Mouse (Mus musculus) intestine, embryonic 14.5 days (tissue): ENCODE results near the gene Tomm22. TPM values are rescaled to one million over a fixed set of nuclear protein-coding genes. Genes with fewer than 3 reads are reported as not detected.

Experiments used
- ATAC-seq: fragments of 200-750 bp; cut with Nextera tagmentation; replicated peaks from 2 replicates; pipeline ENCODE4 v1.8.0; 2017; ENCODE audit warnings: low read depth, moderate number of reproducible peaks, moderate TSS enrichment, moderate library complexity; ENCODE audit not compliant: low FRiP score, low TSS enrichment
- DNase-seq: peaks from one replicate; pipeline ENCODE4 v3.0.0-alpha.2; 2018; ENCODE audit warnings: low spot score
- H3K27ac ChIP-seq: fragments of 300-500 bp; sonication (generic); 2 replicates; pipeline ENCODE4 v1.5.1; 2014; ENCODE audit warnings: low read depth, mild to moderate bottlenecking, control low read depth
- H3K27me3 ChIP-seq: fragments of 300-500 bp; sonication (generic); replicated peaks from 2 replicates; pipeline ENCODE4 v1.6.1; 2014; ENCODE audit warnings: low read length, control low read depth; ENCODE audit not compliant: control insufficient read depth, insufficient read depth
- H3K36me3 ChIP-seq: fragments of 300-500 bp; sonication (generic); 2 replicates; pipeline ENCODE4 v1.6.1; 2014; ENCODE audit warnings: low read length, control low read depth; ENCODE audit not compliant: control insufficient read depth, insufficient read depth
- H3K4me1 ChIP-seq: fragments of 300-500 bp; sonication (generic); replicated peaks from 2 replicates; pipeline ENCODE4 v1.6.1; 2014; ENCODE audit warnings: low read length, control low read depth, mixed read lengths; ENCODE audit not compliant: control insufficient read depth, insufficient read depth
- H3K4me2 ChIP-seq: fragments of 300-500 bp; sonication (generic); 2 replicates; pipeline ENCODE4 v1.6.1; 2014; ENCODE audit warnings: low read length
- H3K4me3 ChIP-seq: fragments of 300-500 bp; sonication (generic); 2 replicates; pipeline ENCODE4 v1.5.1; 2014; ENCODE audit warnings: low read depth, low read length, control low read depth, mixed read lengths
- H3K9ac ChIP-seq: fragments of 300-500 bp; sonication (generic); 2 replicates; pipeline ENCODE4 v1.6.1; 2014; ENCODE audit warnings: mild to moderate bottlenecking, low read length
- H3K9me3 ChIP-seq: fragments of 300-500 bp; sonication (generic); 2 replicates; pipeline ENCODE4 v1.6.1; 2016; ENCODE audit warnings: low read length, control low read depth; ENCODE audit not compliant: control insufficient read depth
- WGBS: fragments of 180-500 bp; shearing (Covaris S2); extraction: QIAGEN DNeasy Blood & Tissue Kit; methylation state at CpG from one replicate; pipeline ENCODE4 v1.1.7; 2014; 5-methylcytosine and 5-hydroxymethylcytosine counted together
- polyA plus RNA-seq: library from polyadenylated mRNA; unstranded; fragments of >200 nt; fragmentation: Nextera tagmentation; extraction: Ambion mirVana; gene quantifications from 2 replicates; pipeline ENCODE4 v1.2.1, GENCODE M21; 2014

Gene Tomm22
- polyA plus RNA-seq, 1 experiment from 2014 or later: 244 TPM

DNA sequence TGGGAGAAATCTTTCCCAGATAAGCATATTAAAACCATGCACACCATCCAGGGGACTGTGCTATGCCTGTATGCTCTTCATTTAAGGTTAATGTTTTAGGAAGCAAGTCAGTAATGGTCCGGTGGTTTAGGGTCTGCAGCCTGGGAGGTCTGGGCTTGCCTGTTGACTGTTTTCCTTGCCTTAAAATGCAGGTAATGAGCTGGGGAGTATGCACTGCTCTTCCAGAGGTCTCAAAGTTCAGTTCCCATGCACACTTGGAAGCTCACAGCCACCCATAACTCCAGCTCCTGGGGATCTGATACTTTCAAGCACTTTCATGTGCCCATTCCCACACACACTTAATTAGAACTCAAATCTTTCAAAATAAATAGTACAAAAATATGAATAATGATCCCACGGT, 25.8 kb downstream of the Tomm22 start:
- Histone ChIP-seq H3K9me3 (no peaks in the 10 kb centered on the region), H3K27me3 (no peaks in the 10 kb centered on the region), H3K9ac (no peak overlapping the region), H3K27ac (no peak overlapping the region), H3K36me3 (peaks cover 26% of the 10 kb centered on the region), H3K4me2 (no peak overlapping the region), H3K4me1 (peaks cover 17% of the 10 kb centered on the region), H3K4me3 (no peak overlapping the region)
- WGBS: 96% methylated on average over 2 of the region's 2 CpGs
- DNase-seq: no peak
- no peak for ATAC-seq

DNA sequence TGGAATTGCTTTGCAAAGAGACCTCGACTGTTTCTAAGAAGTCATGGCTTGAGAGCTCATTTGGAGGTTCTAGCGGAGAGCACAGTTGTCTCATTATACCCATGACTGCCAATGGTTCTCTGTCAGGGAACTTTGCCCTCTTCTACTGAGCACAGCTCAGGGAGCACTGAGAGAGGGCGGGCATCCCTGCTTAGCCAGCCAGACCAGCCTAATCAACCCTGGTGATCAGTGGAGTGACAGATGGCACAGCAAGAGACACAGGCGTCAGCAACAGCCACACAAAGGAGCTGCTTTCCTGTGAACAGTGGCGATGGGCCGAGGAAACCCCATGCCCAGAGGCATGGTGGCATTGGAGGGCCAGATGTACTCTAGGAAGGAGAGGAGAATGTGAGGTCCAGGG, 26.4 kb downstream of the Tomm22 start:
- Histone ChIP-seq H3K4me2 (no peak overlapping the region), H3K4me3 (no peak overlapping the region), H3K9ac (no peak overlapping the region), H3K27ac (no peak overlapping the region), H3K9me3 (no peaks in the 10 kb centered on the region), H3K36me3 (peaks cover 26% of the 10 kb centered on the region), H3K27me3 (no peaks in the 10 kb centered on the region), H3K4me1 (peaks cover 12% of the 10 kb centered on the region)
- DNase-seq (no peak), ATAC-seq (no peak)
- 86% methylated on average over 6 of the region's 6 CpGs for WGBS

DNA sequence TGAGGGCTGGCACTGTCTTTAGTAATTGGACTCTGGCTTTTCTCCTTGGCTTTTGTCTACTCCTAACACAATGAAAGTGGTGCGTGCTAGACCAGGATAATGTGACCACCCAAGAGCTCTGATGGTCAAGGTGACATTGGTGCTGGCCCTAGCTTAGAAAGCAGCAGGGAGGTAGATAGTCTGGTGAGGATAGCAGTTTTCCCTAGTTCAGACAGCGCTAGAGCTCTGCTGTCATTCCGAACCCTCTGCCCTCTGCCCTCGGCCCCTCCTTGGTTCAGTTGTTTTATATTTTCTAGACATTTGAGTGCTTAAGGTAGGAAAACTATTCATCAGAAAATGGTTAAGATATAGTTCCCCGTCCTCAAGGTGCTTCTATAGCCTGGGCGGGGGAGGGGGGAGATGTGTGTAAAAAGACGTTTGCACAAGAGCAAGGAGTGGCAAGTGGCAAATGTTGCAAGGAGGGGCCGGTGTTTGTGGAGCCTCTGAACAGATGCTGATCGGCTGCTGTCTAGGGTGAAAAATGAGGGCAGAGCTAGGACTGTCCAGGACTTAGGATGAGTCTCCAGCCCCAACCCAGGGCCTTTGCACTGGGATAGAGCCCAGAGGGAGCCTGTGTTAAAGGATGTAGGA, 27.0 kb downstream of the Tomm22 start:
- H3K27ac ChIP-seq: no peak overlapping the region
- H3K36me3 ChIP-seq: peaks cover 26% of the 10 kb centered on the region
- H3K4me1 ChIP-seq: peaks cover 5% of the 10 kb centered on the region
- no peak overlapping the region for H3K4me2 ChIP-seq
- no peaks in the 10 kb centered on the region for H3K27me3 ChIP-seq
- no peak for ATAC-seq
- no peaks in the 10 kb centered on the region for H3K9me3 ChIP-seq
- H3K9ac ChIP-seq: no peak overlapping the region
- H3K4me3 ChIP-seq: no peak overlapping the region
- WGBS: 73% methylated on average over 9 of the region's 9 CpGs
- DNase-seq: no peak

DNA sequence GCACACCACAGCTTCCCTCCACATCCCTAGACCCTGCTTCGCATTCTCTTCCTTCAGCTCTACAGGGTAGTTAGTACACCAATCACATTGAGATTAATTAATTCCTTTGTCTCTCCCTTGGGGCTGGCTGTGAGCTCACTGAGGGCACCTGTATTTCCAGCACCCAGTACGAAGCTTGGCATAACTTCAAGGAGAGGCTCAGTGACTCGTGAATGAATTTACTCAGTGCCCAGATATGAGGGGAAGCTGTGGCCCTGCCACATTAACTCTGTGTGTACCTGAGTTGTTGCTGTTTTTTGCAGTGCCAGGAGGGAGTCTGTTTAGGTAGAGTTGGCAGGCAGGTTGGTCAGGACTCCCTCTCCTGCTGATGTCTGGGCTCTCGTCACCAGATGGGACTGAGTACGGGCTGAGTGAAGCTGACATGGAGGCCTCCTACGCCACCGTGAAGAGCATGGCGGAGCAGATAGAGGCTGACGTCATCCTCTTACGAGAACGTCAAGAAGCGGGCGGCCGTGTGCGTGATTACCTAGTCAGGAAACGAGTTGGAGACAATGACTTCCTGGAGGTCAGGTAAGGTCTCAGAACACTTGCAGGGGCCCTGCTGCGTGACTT, 36.0 kb downstream of the Tomm22 start:
- Histone ChIP-seq H3K36me3 (peaks cover 51% of the 10 kb centered on the region), H3K9ac (no peak overlapping the region), H3K4me2 (no peak overlapping the region), H3K4me3 (no peak overlapping the region), H3K9me3 (no peaks in the 10 kb centered on the region), H3K4me1 (no peaks in the 10 kb centered on the region), H3K27ac (no peak overlapping the region), H3K27me3 (no peaks in the 10 kb centered on the region)
- no peak for ATAC-seq
- 88% methylated on average over 17 of the region's 17 CpGs for WGBS
- DNase-seq: no peak

DNA sequence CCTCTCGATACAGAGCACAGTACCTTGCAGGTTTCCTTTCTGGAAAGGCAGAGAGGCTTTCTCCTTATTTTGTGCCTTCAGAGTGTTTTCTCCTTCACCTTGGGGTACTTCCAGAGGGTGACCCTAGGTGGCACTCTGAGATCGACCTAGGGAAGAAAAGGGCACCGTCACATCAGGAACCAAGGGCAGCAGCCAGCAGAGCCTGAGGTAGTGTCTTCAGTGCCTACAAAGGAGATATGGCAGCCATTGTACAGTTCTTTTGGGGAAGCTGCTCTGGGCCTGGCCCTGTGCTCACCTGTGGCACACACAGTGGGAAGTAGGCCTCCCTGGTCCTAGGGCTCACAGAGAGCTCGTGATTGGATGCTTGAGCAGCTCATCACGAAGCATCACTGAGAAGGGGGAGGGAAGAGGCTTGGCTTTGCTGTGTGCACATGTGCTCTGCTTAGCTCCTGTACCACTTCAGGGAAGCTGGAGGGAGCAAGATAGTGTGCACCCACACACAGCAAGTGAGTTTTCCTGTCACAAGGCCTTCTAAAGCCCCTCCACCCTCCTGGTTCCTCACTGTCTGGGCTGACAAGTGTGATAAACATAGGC, 37.7 kb downstream of the Tomm22 start:
- DNase-seq: no peak
- H3K9me3 ChIP-seq: no peaks in the 10 kb centered on the region
- H3K27ac ChIP-seq: no peak overlapping the region
- 90% methylated on average over 5 of the region's 5 CpGs for WGBS
- H3K27me3 ChIP-seq: no peaks in the 10 kb centered on the region
- H3K9ac ChIP-seq: no peak overlapping the region
- no peak for ATAC-seq
- H3K4me1 ChIP-seq: no peaks in the 10 kb centered on the region
- H3K36me3 ChIP-seq: peaks cover 67% of the 10 kb centered on the region
- no peak overlapping the region for H3K4me3 ChIP-seq
- H3K4me2 ChIP-seq: no peak overlapping the region

DNA sequence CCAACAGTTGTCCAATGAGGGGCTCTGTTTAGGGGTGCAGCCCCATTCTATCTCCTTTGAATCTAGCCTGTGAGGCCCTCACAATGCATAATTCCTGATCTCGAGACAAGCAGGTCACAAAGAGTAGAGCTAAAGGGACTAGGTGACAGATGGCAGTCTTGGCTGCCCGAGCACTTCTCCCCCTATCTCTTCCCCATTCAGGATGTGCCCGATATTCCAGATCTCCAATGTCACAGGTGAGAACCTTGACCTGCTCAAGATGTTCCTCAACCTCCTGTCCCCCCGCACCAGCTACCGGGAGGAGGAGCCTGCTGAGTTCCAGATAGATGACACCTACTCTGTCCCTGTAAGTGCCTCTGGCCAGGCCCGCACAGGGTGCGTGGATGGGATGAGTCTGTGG, 45.0 kb downstream of the Tomm22 start:
- H3K4me3 ChIP-seq: no peak overlapping the region
- DNase-seq: no peak
- H3K4me2 ChIP-seq: no peak overlapping the region
- H3K9ac ChIP-seq: no peak overlapping the region
- 94% methylated on average over 7 of the region's 7 CpGs for WGBS
- no peaks in the 10 kb centered on the region for H3K27me3 ChIP-seq
- no peaks in the 10 kb centered on the region for H3K9me3 ChIP-seq
- no peaks in the 10 kb centered on the region for H3K4me1 ChIP-seq
- no peak for ATAC-seq
- no peak overlapping the region for H3K27ac ChIP-seq
- H3K36me3 ChIP-seq: peaks cover 96% of the 10 kb centered on the region

DNA sequence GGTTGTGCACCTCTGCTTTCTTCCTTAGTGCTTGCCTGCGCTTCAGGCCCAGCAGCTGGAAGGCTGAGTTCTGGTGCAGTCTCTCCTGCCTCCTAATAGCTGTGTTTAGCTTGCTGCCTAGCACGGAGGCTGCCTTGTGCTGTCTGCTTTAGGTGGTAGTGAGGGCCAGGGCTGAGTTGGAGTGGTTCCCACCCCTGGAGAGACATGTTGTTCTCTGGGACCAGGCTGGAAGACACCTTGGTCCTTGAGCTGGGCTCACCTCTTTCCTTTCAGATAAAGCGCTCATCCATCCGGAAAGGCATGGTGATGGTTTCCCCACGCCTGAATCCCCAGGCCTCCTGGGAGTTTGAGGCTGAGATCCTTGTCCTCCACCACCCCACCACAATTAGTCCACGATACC, 46.0 kb downstream of the Tomm22 start:
- Histone ChIP-seq H3K9ac (no peak overlapping the region), H3K27me3 (no peaks in the 10 kb centered on the region), H3K36me3 (peaks cover 92% of the 10 kb centered on the region), H3K4me3 (no peak overlapping the region), H3K4me2 (no peak overlapping the region), H3K9me3 (no peaks in the 10 kb centered on the region), H3K4me1 (no peaks in the 10 kb centered on the region), H3K27ac (no peak overlapping the region)
- WGBS: 94% methylated on average over 6 of the region's 6 CpGs
- DNase-seq (no peak), ATAC-seq (no peak)

DNA sequence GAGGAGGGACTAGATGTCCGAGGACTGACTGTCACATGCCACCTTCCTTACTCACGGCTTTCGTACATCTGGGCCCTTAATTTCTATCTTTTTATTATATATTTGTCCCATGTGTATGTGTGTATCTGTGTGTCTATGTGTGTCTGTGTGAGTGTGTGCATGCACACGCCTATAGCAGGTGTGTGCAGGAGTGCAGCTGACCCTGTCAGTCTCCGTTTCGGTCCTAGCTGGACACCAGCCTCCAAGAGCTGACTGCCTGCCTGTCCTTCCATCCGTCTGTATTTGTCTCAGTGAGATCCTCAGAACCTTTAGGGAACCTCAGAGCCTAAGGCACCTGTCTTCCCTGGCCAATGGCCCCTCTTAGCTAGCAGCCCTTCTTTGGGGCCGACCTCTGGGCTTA, 49.6 kb downstream of the Tomm22 start:
- ATAC-seq (no peak), DNase-seq (no peak)
- no peak overlapping the region for H3K4me3 ChIP-seq
- H3K27me3 ChIP-seq: no peaks in the 10 kb centered on the region
- H3K27ac ChIP-seq: no peak overlapping the region
- H3K36me3 ChIP-seq: peaks cover 68% of the 10 kb centered on the region
- no peak overlapping the region for H3K4me2 ChIP-seq
- no peaks in the 10 kb centered on the region for H3K4me1 ChIP-seq
- H3K9ac ChIP-seq: no peak overlapping the region
- H3K9me3 ChIP-seq: no peaks in the 10 kb centered on the region
- WGBS: 93% methylated on average over 8 of the region's 8 CpGs

DNA sequence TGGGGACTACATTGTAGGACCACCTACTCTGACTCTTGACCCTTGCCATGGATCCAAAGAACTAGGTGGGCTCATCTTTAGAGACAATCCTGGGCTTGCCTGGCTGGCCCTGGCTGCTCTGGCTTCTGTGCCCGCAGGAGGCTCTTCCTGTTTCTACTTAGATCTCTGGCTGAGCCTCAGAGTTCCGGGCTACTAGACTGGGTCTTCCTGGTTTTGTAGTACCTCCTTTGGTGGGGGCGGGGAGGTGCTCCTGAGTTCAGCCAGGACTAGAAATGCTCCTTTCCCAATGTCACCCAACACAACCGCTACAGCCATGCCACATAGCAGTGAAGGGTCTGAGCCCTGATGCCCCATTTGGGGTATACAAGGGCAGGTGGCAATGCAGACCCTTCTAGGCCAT, 50.1 kb downstream of the Tomm22 start:
- no peak for ATAC-seq
- peaks cover 68% of the 10 kb centered on the region for H3K36me3 ChIP-seq
- 89% methylated on average over 4 of the region's 4 CpGs for WGBS

More for the DNA sequence above, 50.1 kb downstream of the Tomm22 start:
- no peaks in the 10 kb centered on the region for H3K9me3 ChIP-seq
- no peak for DNase-seq
- H3K27ac ChIP-seq: no peak overlapping the region
- H3K4me2 ChIP-seq: no peak overlapping the region
- H3K4me1 ChIP-seq: no peaks in the 10 kb centered on the region
- H3K4me3 ChIP-seq: no peak overlapping the region
- H3K9ac ChIP-seq: no peak overlapping the region
- H3K27me3 ChIP-seq: no peaks in the 10 kb centered on the region
